Mouse (Mus musculus): ENCODE data around the gene Ttc30a2.
A peak's percentile ranks its signal among the peaks of the same experiment; 100 is the strongest.

The Ttc30a2 gene

GRCm38 (mm10) chr2:75928011-75928410 lies 50.0 kb downstream of the Ttc30a2 start:
- peak in 1 of 2 experiments; percentile 18 for DNase-seq

DNA sequence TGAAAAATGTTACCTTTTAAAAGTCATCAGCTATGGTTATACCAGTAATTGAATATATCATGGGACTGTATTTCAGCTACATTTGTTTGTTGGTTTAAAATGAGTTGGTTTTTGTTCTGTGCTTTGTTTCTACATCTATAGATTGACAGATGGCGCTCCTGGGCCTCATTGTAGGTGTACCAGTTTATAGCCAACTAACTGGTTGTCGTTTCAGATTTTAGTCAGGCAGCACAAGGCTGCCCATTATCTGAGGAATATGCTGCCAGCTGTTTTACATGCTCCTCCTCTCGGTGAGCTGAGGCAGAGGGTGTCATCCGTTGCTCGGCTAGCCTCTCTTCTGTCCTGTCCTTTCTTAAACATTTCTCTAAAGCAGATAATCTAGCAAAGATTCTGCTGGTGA lies 51.9 kb downstream of the Ttc30a2 start:
- peak; percentile 38 to 51 for DNase-seq
